Mouse (Mus musculus) adrenal gland (tissue): ENCODE measurements around the gene Cdc42se2.

Experiments used
- intact Hi-C: fragments of 180-260 bp; cut with DNase I; formaldehyde crosslinking; loops from one replicate; pipeline ENCODE4 v1.15.1; 2025
- long read RNA-seq, 2 experiments: library from polyadenylated mRNA; unstranded; transcript quantifications; one replicate each; pipeline ENCODE4 v2.0.0; 2020; ENCODE audit warnings: borderline replicate concordance in 1 of 2; ENCODE audit not compliant: insufficient replicate concordance in 1 of 2

The Cdc42se2 gene
- long read RNA-seq, experiment 1, transcript Cdc42se2-201 (6 exons, 3,069 nt): major isoform, 13 of 19 reads
- long read RNA-seq, experiment 1, partial matches to known transcripts: 0 of 19 reads
- long read RNA-seq, experiment 1, other reads (novel, unspliced or antisense): 6 of 19 reads
- long read RNA-seq, experiment 2, transcript Cdc42se2-201 (6 exons, 3,069 nt): major isoform, 13 of 18 reads
- long read RNA-seq, experiment 2, partial matches to known transcripts: 0 of 18 reads
- long read RNA-seq, experiment 2, other reads (novel, unspliced or antisense): 4 of 18 reads

DNA sequence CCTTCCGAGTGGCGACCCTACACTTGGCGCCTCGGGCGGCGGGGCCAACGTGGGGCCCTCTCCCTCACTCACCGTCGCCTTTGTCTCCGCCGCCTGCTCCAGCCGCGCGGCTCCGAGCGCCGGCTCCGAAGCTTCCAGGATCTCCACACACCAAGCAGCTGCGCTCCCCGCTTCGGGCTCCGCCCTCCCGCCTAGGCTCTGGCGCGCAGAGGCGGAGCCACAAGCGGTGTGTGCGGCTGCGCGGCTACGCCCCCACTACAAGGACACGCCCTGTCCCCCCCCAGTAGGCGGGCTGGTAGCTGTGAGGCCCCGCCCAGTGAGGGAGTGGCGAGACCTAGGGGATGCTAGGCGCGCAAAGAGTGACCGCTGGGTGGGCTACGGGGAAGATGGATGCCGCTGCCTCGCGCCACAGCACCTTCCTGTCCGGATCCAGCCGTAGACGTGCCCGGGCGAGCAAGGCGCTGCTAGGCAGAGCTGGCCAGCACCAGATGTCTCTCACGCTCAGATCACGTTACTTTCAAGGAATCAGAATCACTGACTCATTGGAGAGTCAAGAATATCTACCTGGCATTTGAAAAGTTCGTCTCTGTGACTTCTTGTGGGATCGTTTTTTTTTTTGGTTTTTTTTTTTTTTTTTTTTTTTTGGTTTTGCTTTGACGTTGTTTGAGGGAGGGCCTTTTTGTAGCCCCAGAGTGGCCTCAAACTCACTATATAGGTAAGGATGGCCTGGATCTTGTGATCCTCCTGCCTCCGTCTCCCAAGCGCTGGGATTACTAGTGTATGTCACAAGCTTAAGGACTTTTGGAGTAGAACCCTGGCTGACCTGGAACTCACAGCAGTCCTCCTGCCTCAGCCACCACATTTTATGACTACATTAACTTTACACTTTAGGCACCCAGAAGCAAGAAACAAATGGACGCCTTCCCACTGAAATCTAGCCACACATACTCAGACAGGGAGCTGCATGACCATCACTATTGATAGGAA is at the start of gene Cdc42se2:
Gene Cdc42se2 (minus strand): TSS at position 188 of the 987 bp plus-strand sequence.
- intact Hi-C loops: loop anchor here (5.0 kb wide), 2 partner anchors 75 to 85 kb away; partner anchors contain the start of gene Lyrm7

GRCm38 (mm10) chr11:54836106-54836505 is 48.6 kb upstream of the Cdc42se2 start:
- intact Hi-C loops: no loop called here

GRCm38 (mm10) chr11:54834596-54834995 is 47.1 kb upstream of the Cdc42se2 start:
- intact Hi-C loops: no loop called here

GRCm38 (mm10) chr11:54833833-54834232 is 46.4 kb upstream of the Cdc42se2 start:
- intact Hi-C loops: no loop called here

DNA sequence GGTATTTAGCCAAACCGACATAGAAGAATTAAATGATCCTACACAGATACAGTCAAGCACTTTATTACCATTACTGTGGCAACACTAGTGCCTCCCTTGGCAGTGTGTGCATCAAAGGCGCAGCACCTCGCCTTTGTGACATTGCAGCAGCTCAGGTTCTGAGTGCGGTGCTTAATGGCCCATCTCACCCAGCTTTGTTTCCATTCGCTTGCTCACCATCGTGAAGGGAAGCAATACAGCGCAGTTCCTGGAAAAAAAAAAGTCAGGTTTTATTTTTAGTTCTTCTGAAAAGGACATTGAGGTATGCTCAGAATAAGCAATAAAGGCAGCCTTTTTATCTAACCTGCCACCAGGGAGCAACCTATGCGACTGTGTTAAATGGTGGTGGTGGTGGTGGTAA is 39.3 kb upstream of the Cdc42se2 start:
- intact Hi-C loops: no loop called here

GRCm38 (mm10) chr11:54825774-54826173 is 38.3 kb upstream of the Cdc42se2 start:
- intact Hi-C loops: no loop called here

DNA sequence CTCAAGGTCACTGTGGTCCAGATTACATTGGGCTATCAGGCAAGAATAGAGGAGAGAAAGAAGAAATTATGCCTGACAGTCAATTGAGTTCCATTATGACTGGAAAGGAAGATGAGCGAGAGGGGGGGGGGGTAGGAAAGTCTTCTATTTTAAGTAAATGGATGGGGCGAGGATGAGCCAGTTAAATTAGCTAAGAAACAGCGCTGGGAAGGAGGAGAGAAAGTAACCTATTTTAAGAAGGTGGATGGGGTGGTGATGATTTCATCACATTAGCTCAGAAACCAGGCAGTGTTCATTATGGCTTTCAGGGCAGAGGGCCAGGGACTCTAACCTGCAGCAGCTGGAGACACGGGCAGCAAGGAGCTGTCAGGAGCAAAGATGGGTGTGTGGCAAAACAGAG is 36.0 kb upstream of the Cdc42se2 start:
- intact Hi-C loops: no loop called here

GRCm38 (mm10) chr11:54819489-54819888 is 32.0 kb upstream of the Cdc42se2 start:
- intact Hi-C loops: no loop called here

- intact Hi-C loops: no loop called here
These were observed 30.0 kb upstream of the Cdc42se2 start for GRCm38 (mm10) chr11:54817449-54817848.

GRCm38 (mm10) chr11:54815659-54816058 is 28.2 kb upstream of the Cdc42se2 start:
- intact Hi-C loops: no loop called here

DNA sequence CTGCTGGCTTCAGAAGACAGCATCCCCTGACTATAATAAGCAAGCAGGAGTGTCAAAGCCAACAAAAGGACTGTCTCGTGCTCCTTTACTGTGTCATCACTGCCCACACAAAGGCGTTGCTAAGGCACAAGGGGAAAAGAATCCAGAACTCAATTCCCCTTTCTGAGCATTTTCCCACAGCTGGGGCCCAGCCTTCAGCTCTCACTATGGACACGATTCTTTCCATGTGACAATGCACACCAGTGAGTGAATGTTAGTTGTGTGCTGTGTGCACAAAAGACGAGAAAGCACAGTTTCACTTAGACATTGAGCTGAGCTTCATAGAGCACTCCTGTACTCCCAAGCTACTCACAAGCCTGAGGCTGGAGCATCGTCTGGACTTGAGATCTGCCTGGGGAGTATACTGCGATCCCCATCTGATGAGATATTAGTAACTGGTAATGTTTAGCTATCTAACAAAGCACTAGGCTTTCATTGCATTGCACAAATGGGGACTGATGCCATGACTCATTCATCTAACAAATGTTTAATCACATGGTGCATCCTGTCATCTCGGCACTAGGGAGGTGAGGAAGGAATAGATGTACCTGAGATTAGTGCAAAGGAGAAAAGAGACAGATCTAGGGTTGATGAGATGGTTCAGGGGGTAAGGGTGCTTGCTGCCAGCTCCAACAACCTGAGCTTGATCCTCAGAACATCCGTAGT is 25.5 kb upstream of the Cdc42se2 start:
- intact Hi-C loops: no loop called here

- intact Hi-C loops: no loop called here
These were observed 24.8 kb upstream of the Cdc42se2 start for GRCm38 (mm10) chr11:54812314-54812713.

DNA sequence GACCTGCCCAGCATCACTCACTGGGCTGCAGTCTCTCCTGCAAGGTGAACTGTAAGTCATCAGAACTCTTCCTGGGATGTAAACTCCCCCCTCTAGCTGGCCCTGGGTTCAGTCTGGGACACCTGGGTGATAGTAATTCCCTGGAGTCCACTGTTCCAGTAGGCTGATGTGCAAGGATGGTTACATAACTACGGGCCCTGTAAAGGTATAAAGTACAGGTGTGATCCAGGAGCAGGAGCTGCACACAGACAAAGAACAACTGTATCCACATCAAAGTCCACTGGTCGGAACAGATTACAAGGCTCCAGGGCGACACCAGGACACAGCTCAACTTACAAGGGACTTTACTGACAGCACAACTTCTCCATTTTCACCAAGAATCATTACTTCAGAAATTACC is 23.6 kb upstream of the Cdc42se2 start:
- intact Hi-C loops: no loop called here

DNA sequence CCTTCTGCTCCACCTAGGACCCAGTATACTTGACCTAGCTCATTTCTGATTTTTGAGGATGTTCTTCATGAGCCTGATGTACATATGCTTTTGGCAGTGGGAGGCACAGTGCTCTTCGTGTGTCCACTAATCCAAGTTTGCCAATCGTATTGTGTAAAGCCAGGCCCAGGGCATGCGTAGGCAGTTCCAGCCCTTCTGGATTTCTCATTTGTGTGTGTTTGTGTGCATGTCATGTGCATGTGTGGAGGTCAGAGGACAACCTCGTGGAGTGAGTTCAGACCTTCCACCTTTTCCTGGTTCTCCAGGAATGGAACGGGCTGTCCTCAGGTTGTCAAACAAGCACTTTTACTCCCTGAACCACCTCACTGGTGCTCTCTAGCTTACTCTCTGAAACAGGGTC is 22.1 kb upstream of the Cdc42se2 start:
- intact Hi-C loops: no loop called here

DNA sequence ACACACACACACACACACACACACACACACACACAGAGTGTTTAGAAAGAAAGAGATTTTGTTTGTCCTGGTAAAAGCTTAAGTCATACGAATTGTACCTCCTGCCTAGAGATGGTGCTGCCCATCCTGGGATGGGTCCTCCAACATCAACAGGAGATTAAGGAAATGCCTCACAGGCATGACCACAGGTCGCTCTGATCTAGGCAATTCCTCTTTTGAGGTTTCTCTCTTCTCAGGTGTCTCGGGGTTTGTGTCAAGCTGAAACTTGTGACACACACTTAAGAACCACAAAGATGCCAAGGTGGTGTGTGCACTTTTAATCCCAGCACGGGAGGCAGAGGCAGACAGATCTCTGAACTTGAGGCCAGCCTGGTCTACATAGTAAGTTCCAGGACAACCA is 20.7 kb upstream of the Cdc42se2 start:
- intact Hi-C loops: no loop called here

GRCm38 (mm10) chr11:54807669-54808068 is 20.2 kb upstream of the Cdc42se2 start:
- intact Hi-C loops: no loop called here

DNA sequence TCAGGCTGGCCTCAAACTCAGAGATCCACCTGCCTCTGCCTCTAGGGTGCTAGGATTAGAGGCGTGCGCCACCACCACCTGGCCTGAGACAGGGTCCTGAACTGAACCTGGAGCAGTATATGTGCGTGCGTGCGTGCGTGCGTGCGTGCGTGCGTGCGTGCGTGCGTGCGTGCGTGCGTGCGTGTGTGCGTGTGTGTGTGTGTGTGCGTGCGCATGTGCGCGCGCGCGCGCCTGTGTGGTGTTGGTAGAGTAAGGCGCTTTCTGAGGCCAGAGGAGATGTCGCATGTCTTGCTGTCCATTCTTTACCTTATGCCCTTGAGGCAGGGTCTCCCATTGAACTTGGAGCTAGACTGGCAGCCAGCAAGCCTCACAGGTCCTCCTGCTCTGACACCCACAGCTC is 19.4 kb upstream of the Cdc42se2 start:
- intact Hi-C loops: no loop called here

- intact Hi-C loops: no loop called here
These were observed 17.7 kb upstream of the Cdc42se2 start for GRCm38 (mm10) chr11:54805196-54805595.

DNA sequence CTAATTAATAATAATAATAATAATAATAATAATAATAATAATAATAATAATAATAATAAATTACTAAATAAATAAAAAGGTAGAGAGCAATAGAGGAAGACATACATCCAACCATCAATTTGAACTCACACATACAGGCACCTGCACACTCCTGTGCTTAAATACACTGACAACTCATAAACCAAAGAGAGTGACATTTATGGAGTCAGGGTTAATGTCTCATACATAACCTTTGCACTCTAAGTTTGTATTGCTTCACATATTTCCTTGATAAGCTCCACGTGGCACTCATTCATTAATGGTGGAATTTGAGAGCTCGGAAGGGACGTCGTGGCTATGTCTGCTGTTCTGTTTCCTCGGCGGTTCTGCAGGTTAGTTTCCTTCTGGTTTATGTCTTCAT is 15.1 kb upstream of the Cdc42se2 start:
- intact Hi-C loops: no loop called here

DNA sequence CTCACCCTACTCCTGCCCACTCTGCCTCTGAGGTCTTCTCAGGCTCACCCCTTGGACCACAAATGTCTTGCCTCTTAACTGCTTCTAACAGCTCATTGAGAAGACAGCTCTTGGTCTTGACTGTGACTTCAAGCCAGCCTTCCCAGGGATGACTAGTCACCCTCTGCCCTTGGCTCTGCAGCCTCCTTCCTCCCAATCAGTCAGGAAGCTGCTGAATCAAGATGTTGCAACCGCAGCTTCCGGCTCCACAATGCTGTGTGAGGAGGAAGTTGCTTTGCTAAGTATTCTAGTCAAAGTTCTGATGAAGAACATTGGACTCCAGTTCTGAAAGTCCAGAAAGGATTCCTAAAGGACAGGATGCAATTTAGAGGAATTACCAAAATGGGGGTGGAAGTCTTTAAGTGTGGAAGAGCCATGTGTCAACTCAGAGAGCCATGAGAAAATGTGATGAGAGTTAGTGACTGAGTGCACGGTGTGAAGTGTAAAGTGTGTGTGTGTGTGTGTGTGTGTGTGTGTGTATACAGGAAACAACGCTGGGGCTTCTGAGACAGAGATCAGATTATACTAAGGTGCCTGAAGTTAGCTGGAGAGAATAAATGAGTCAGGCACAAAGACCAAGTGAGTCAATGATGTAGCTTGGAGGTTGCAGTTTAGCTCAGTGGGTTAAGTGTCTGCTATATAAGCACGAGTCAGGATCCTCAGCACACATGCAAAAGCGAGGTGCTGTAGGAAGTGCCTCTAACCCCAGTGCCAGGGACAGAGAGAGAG is 14.5 kb upstream of the Cdc42se2 start:
- intact Hi-C loops: no loop called here

GRCm38 (mm10) chr11:54796551-54796950 is 9.1 kb upstream of the Cdc42se2 start:
- intact Hi-C loops: no loop called here
